9 mouse cellular contexts compared by ENCODE assay signal in genomic region chr5:139737841-139738591, GRCm38 (mm10). TPM values are rescaled to one million over a fixed set of nuclear protein-coding genes. Genes with fewer than 3 reads are reported as not detected.
DNase-seq lines count a peak whose midpoint lies in the region; ATAC-seq and TF ChIP-seq lines count a peak whose summit lies in the region.
"Had no signal": no experiment of that assay in that cellular context is flagged by ENCODE, and none has a peak within 500 bp of the region (broad histone marks: within the 10 kb centered on the region; RNA-seq: fewer than 3 reads in every experiment).

No protein-coding gene starts in this region.

- peak overlapping the region; percentile 25 for H3K4me2 ChIP-seq in heart, embryonic 13.5 days
- H3K4me2 ChIP-seq in intestine, embryonic 16.5 days (ENCODE audit: low read depth, low read length) = peak overlapping the region; percentile 27
- peak overlapping the region; percentile 99 for H3K4me2 ChIP-seq in liver, embryonic 15.5 days

- no peak overlapping the region for H3K4me3 ChIP-seq in heart, embryonic 13.5 days
- peak overlapping the region; percentile 62; the same call in 1 of the 2 replicates for H3K4me3 ChIP-seq in G1E (ENCODE audit: low read depth, low read length)
- H3K4me3 ChIP-seq in intestine, embryonic 16.5 days (ENCODE audit: low read length) = no peak overlapping the region
- H3K4me3 ChIP-seq in liver, embryonic 15.5 days (replicated peaks) = peak overlapping the region; percentile 41

- H3K9me3 ChIP-seq in heart, embryonic 13.5 days = no peaks in the 10 kb centered on the region
- no peaks in the 10 kb centered on the region for H3K9me3 ChIP-seq in G1E (replicated peaks)
- no peaks in the 10 kb centered on the region for H3K9me3 ChIP-seq in intestine, embryonic 16.5 days (ENCODE audit: control insufficient read depth, low read length)
- H3K9me3 ChIP-seq in liver, embryonic 15.5 days (replicated peaks) = no peaks in the 10 kb centered on the region

- H3K36me3 ChIP-seq in heart, embryonic 13.5 days = no peaks in the 10 kb centered on the region
- no peaks in the 10 kb centered on the region for H3K36me3 ChIP-seq in G1E (replicated peaks)
- no peaks in the 10 kb centered on the region for H3K36me3 ChIP-seq in intestine, embryonic 16.5 days (ENCODE audit: control insufficient read depth, insufficient read depth, low read length)
- H3K36me3 ChIP-seq in liver, embryonic 15.5 days (replicated peaks) = no peaks in the 10 kb centered on the region

- peak overlapping the region; percentile 16; the same call in 1 of the 2 replicates for H3K27ac ChIP-seq in heart, embryonic 13.5 days (replicated peaks)
- H3K27ac ChIP-seq in intestine, embryonic 16.5 days (ENCODE audit: low read length) = peak overlapping the region; percentile 96
- peak overlapping the region; percentile 96 for H3K27ac ChIP-seq in liver, embryonic 15.5 days (replicated peaks)
- H3K27ac ChIP-seq: kidney, postnatal 0 days had no signal

- peak; percentile 32; the same call in 1 of the 2 replicates for ATAC-seq in heart, embryonic 13.5 days (ENCODE audit: extremely low read depth, insufficient number of reproducible peaks, low FRiP score, low TSS enrichment)
- peak; percentile 7 for ATAC-seq in G1E (ENCODE audit: extremely low read depth, insufficient number of reproducible peaks, low FRiP score, poor library complexity, severe bottlenecking)
- ATAC-seq in intestine, embryonic 16.5 days = peak; percentile 51
- ATAC-seq in liver, embryonic 15.5 days (ENCODE audit: insufficient read depth) = peak; percentile 64

- WGBS in heart, embryonic 13.5 days = 70% methylated on average over 14 of the region's 14 CpGs
- WGBS in intestine, embryonic 16.5 days = 63% methylated on average over 14 of the region's 14 CpGs
- WGBS in liver, embryonic 15.5 days (ENCODE audit: insufficient replicate concordance) = 46% methylated on average over 14 of the region's 14 CpGs

- DNase-seq in heart, adult 18-20 months = no peak
- DNase-seq in G1E (ENCODE audit: low spot score) = no peak
- no peak for DNase-seq in cerebellum, postnatal 36 days
- no peak for DNase-seq in adrenal gland, postnatal 4 days (ENCODE audit: low spot score in 2 of 2)
- DNase-seq in gastrocnemius, postnatal 4 days (ENCODE audit: low spot score in 2 of 2) = no peak

- H3K4me1 ChIP-seq in heart, embryonic 13.5 days = peaks cover 47% of the 10 kb centered on the region
- peaks cover 85% of the 10 kb centered on the region for H3K4me1 ChIP-seq in G1E (ENCODE audit: insufficient read depth, low read depth, low read length)
- H3K4me1 ChIP-seq in intestine, embryonic 16.5 days (ENCODE audit: control insufficient read depth, insufficient read depth, low read length) = peaks cover 55% of the 10 kb centered on the region
- peaks cover 93% of the 10 kb centered on the region for H3K4me1 ChIP-seq in liver, embryonic 15.5 days (replicated peaks)

- H3K27me3 ChIP-seq in heart, embryonic 13.5 days (replicated peaks) = peaks cover 14% of the 10 kb centered on the region
- H3K27me3 ChIP-seq in G1E (ENCODE audit: insufficient read depth, low read length) = peaks cover 4% of the 10 kb centered on the region; the same call in 1 of the 2 replicates
- H3K27me3 ChIP-seq in intestine, embryonic 16.5 days (replicated peaks; ENCODE audit: control insufficient read depth, insufficient read depth, low read length) = no peaks in the 10 kb centered on the region
- no peaks in the 10 kb centered on the region for H3K27me3 ChIP-seq in liver, embryonic 15.5 days

- TF ChIP-seq CTCF in G1E (IDR thresholded peaks at IDR 0.05; ENCODE audit: low read depth, low read length) = no peak

- no peak overlapping the region for H3K9ac ChIP-seq in heart, embryonic 13.5 days
- H3K9ac ChIP-seq in intestine, embryonic 16.5 days (ENCODE audit: low read depth, low read length) = peak overlapping the region; percentile 49; the same call in 1 of the 2 replicates
- peak overlapping the region; percentile 63 for H3K9ac ChIP-seq in liver, embryonic 15.5 days

RNA-seq across cellular contexts. Expression of gene Micall2, which starts 1.9 kb away (rescaled TPM):
- 1.7 TPM in 2 replicates for polyA plus RNA-seq in heart, embryonic 13.5 days (2015; fragmentation: Nextera tagmentation; extraction: Ambion mirVana)
- 1 to 10 TPM; 1.2 to 2.1 TPM for total RNA-seq in heart, adult 18-20 months (2021)
- total RNA-seq in G1E (2014; fragmentation: Nextera tagmentation) (12.8 and 21.7 TPM in 2 replicates), G1E (2017) (8.0 and 8.5 TPM in 2 replicates)
- 22.4 and 26.3 TPM in 2 replicates for polyA plus RNA-seq in G1E (2012)
- polyA plus RNA-seq in intestine, embryonic 16.5 days (2015; fragmentation: Nextera tagmentation; extraction: Ambion mirVana) = 11.6 and 14.8 TPM in 2 replicates
- polyA plus RNA-seq in liver, embryonic 15.5 days (2015; fragmentation: Nextera tagmentation; extraction: Ambion mirVana) = 12.1 and 12.3 TPM in 2 replicates
- 10 to 100 TPM; 13.4 to 13.7 TPM for total RNA-seq in adrenal gland, postnatal 4 days (2021)
- 1 to 10 TPM; 5.5 to 6.1 TPM for total RNA-seq in gastrocnemius, postnatal 4 days (2021)

RNA-seq across cellular contexts. Expression of gene Ints1, which starts 37.5 kb away (rescaled TPM):
- 15.6 and 19.1 TPM in 2 replicates for polyA plus RNA-seq in heart, embryonic 13.5 days (2015; fragmentation: Nextera tagmentation; extraction: Ambion mirVana)
- 10 to 100 TPM; 37.7 to 39.5 TPM for total RNA-seq in heart, adult 18-20 months (2021)
- total RNA-seq in G1E (2014; fragmentation: Nextera tagmentation) (67.6 and 84.0 TPM in 2 replicates), G1E (2017) (22.1 and 25.2 TPM in 2 replicates)
- polyA plus RNA-seq in G1E (2012) = 108 and 115 TPM in 2 replicates
- polyA plus RNA-seq in intestine, embryonic 16.5 days (2015; fragmentation: Nextera tagmentation; extraction: Ambion mirVana) = 18.8 and 18.9 TPM in 2 replicates
- 11.8 and 12.5 TPM in 2 replicates for polyA plus RNA-seq in liver, embryonic 15.5 days (2015; fragmentation: Nextera tagmentation; extraction: Ambion mirVana)
- total RNA-seq in adrenal gland, postnatal 4 days (2021) = 10 to 100 TPM; 52.8 to 65.7 TPM
- 10 to 100 TPM; 43.6 to 58.4 TPM for total RNA-seq in gastrocnemius, postnatal 4 days (2021)

RNA-seq across cellular contexts. Expression of gene Mafk, which starts 53.3 kb away (rescaled TPM):
- 17.6 and 21.7 TPM in 2 replicates for polyA plus RNA-seq in heart, embryonic 13.5 days (2015; fragmentation: Nextera tagmentation; extraction: Ambion mirVana)
- total RNA-seq in heart, adult 18-20 months (2021) = 10 to 100 TPM; 37.3 to 39.7 TPM
- total RNA-seq in G1E (2014; fragmentation: Nextera tagmentation) = 6.6 and 14.6 TPM in 2 replicates
- total RNA-seq in G1E (2017) = 24.9 and 30.9 TPM in 2 replicates
- polyA plus RNA-seq in G1E (2012) = 34.5 and 39.6 TPM in 2 replicates
- polyA plus RNA-seq in intestine, embryonic 16.5 days (2015; fragmentation: Nextera tagmentation; extraction: Ambion mirVana) = 25.0 and 25.2 TPM in 2 replicates
- 44.5 and 50.0 TPM in 2 replicates for polyA plus RNA-seq in liver, embryonic 15.5 days (2015; fragmentation: Nextera tagmentation; extraction: Ambion mirVana)
- total RNA-seq in adrenal gland, postnatal 4 days (2021) = 10 to 100 TPM; 21.9 to 23.2 TPM
- 10 to 100 TPM in 1 of 2 experiments, 1 to 10 TPM in 1; 8.9 to 11.7 TPM for total RNA-seq in gastrocnemius, postnatal 4 days (2021)

Comparison
In these comparisons a context has a peak if more than half of its experiments do, and no peak if none do; other contexts are left out.
1. ATAC-seq: peak in every context shown above with its lines; median percentile 64 in liver, embryonic 15.5 days; 51 in intestine, embryonic 16.5 days; 32 in heart, embryonic 13.5 days; 7 in G1E.
2. H3K27ac ChIP-seq: peak in every context shown above with its lines; median percentile 96 in intestine, embryonic 16.5 days; 96 in liver, embryonic 15.5 days; 16 in heart, embryonic 13.5 days.
3. H3K4me2 ChIP-seq: peak in every context shown above with its lines; median percentile 99 in liver, embryonic 15.5 days; 27 in intestine, embryonic 16.5 days; 25 in heart, embryonic 13.5 days.
4. H3K4me3 ChIP-seq: peak in G1E (single experiment) and liver, embryonic 15.5 days (single experiment); none in heart, embryonic 13.5 days (single experiment) and intestine, embryonic 16.5 days (single experiment).